Mouse (Mus musculus): Measurements from ENCODE around the gene Galk1. TPM values are rescaled to one million over a fixed set of nuclear protein-coding genes. Genes with fewer than 3 reads are reported as not detected.
"Not testable (repeated sequence)": the region's sequence is repeated elsewhere in the genome, so short reads cannot be mapped to it uniquely, and the experiment has no call there.

Gene Galk1
- total and polyA plus RNA-seq, 3 experiments = 253 to 326 TPM; not detected in 1

DNA sequence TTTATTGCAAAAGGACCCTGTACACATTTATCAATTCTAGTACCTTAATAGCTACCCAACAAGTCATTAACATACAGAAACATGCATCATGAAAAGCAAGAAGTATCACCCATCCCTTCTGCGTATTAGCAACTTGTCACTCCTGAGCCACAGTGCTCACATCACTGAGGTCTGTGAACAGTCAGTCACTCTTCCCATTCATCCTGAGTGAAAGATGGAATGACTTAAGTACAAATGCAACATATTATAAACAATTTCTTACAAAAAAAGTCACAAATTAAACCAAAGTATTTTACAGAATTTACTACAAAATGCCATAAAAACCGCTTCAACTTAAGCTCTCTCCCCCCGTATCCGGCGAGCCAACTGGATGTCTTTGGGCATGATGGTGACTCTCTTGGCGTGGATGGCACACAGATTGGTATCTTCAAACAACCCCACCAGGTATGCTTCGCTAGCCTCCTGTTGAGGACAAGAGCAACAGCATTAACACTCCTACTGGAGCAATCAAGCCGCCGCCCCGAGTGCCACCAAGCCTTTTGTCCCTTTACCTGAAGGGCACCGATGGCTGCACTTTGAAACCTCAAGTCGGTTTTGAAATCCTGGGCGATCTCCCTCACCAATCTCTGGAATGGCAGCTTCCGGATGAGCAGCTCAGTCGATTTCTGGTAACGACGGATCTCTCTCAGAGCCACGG, 10.7 kb upstream of the Galk1 start:
- H3K9me3 ChIP-seq (replicated peaks; ENCODE audit: insufficient read depth, low read length); H3K27me3 ChIP-seq (ENCODE audit: control insufficient read depth in 1 of 2, insufficient read depth in 2 of 2, low read length in 2 of 2); H3K4me1 ChIP-seq (ENCODE audit: control insufficient read depth in 1 of 2, insufficient read depth in 2 of 2, low read length in 2 of 2): not testable (repeated sequence)
- TF ChIP-seq CHD1 (IDR thresholded peaks at IDR 0.05; ENCODE audit: low read depth, low read length) = peak; percentile 96; the same call in 1 of the 2 replicates
- peak overlapping the region; percentile 99 for H3K9ac ChIP-seq (ENCODE audit: control insufficient read depth, low read depth, low read length, poor library complexity, severe bottlenecking)
- peaks cover 4 to 16% of the 10 kb centered on the region in 2 experiments for H3K36me3 ChIP-seq (ENCODE audit: control insufficient read depth in 1 of 2, insufficient read depth in 2 of 2, low read length in 2 of 2)
- H3K79me2 ChIP-seq (ENCODE audit: control insufficient read depth, insufficient read depth, low read length, poor library complexity) = peaks cover 14% of the 10 kb centered on the region
- peak; percentile 59 for DNase-seq (ENCODE audit: low read depth, low spot score)
- H3K27ac ChIP-seq (ENCODE audit: control insufficient read depth, low read depth, low read length) = peak overlapping the region; percentile 98
- H3K4me3 ChIP-seq (ENCODE audit: control insufficient read depth in 1 of 2, insufficient read depth in 1 of 2, low read depth in 2 of 2, low read length in 2 of 2) = peak overlapping the region; percentile 49 to 97

DNA sequence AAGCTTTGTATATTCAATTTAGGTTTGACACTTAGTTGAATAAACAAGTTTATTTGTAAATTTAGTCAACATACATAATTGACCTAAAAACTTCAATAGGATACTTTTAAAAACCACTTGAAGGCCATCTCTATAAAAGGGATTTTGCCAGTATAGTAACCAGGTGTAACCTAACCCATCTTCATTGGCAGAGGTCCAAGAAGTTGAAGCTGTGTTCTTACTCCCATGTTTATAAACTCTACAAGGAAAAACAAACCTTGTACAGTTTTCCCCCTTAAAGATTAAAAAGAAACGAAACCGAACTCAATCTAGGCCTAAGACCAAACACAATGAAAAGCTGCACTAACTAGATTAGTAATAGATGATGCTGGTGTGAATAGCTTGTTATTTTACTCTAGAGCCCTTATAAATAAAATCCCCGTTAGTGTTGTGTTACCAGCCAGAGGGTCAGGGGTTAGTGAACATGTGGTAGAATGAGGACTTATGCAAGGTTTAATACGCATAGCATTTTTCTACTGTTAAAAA, 9.8 kb upstream of the Galk1 start:
- Histone ChIP-seq H3K9ac (ENCODE audit: control insufficient read depth, low read depth, low read length, poor library complexity, severe bottlenecking) (peak overlapping the region; percentile 49), H3K36me3 (ENCODE audit: control insufficient read depth in 1 of 2, insufficient read depth in 2 of 2, low read length in 2 of 2) (peaks cover 4 to 16% of the 10 kb centered on the region in 2 experiments), H3K27ac (ENCODE audit: control insufficient read depth, low read depth, low read length) (no peak overlapping the region), H3K9me3 (replicated peaks; ENCODE audit: insufficient read depth, low read length) (no peaks in the 10 kb centered on the region), H3K27me3 (ENCODE audit: control insufficient read depth in 1 of 2, insufficient read depth in 2 of 2, low read length in 2 of 2) (no peaks in the 10 kb centered on the region), H3K4me1 (ENCODE audit: control insufficient read depth in 1 of 2, insufficient read depth in 2 of 2, low read length in 2 of 2) (peaks cover 2 to 3% of the 10 kb centered on the region in 2 experiments; a peak in 3 of 4 replicates), H3K4me3 (ENCODE audit: control insufficient read depth in 1 of 2, insufficient read depth in 1 of 2, low read depth in 2 of 2, low read length in 2 of 2) (peak overlapping the region in 1 of 2 experiments; percentile 20; a peak in 2 of 4 replicates), H3K79me2 (ENCODE audit: control insufficient read depth, insufficient read depth, low read length, poor library complexity) (peaks cover 14% of the 10 kb centered on the region)
- no peak for TF ChIP-seq EP300 (IDR thresholded peaks at IDR 0.05; ENCODE audit: low read depth in 1 of 2, low read length in 2 of 2)
- DNase-seq (ENCODE audit: low read depth, low spot score) = peak; percentile 58

DNA sequence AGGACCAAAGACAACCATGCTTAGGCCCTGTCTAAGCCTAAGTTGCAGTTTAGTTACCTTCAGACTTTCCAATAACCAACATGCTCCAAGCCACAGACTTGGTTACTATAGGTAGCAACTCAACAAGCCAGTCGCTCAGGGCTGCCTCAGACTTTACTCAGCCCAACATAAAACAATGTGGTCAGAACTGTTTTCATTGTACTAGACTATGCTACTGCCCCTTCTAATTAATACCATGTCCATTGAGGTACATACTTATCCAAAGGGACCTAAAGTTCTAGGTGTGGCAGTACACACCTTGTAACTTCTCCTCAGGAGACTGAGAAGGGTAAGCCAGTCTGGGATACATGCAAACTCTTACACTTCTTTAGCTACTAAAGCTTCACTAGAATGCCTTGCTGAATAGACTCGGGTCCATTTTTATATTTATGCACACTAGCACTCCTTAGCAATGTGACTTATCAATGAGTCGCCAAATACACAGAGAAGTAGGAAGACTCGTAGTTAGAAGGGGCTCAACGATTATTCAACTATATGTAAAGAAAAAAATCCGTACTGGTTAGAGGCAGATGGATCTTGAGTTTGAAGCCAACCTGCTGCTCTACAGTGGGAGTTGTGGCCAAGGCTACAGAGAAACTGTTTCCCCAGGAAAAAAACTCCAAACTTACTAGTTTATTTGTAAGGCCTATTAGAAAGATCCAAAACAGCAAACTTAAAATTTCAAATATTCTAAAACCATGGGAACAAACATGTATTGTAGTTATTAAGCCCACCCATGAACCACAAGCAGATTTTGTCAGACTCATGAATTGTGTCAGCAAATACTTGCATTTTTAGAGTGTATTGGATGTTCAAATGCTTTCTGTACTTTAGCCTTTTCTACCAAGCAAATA, 9.1 kb upstream of the Galk1 start:
- Histone ChIP-seq H3K4me1 (ENCODE audit: control insufficient read depth in 1 of 2, insufficient read depth in 2 of 2, low read length in 2 of 2) (peaks cover 2 to 3% of the 10 kb centered on the region in 2 experiments; a peak in 3 of 4 replicates), H3K36me3 (ENCODE audit: control insufficient read depth in 1 of 2, insufficient read depth in 2 of 2, low read length in 2 of 2) (peaks cover 4 to 16% of the 10 kb centered on the region in 2 experiments), H3K27me3 (ENCODE audit: control insufficient read depth in 1 of 2, insufficient read depth in 2 of 2, low read length in 2 of 2) (no peaks in the 10 kb centered on the region), H3K79me2 (ENCODE audit: control insufficient read depth, insufficient read depth, low read length, poor library complexity) (peaks cover 14% of the 10 kb centered on the region), H3K9me3 (replicated peaks; ENCODE audit: insufficient read depth, low read length) (no peaks in the 10 kb centered on the region), H3K9ac (ENCODE audit: control insufficient read depth, low read depth, low read length, poor library complexity, severe bottlenecking) (peak overlapping the region; percentile 32), H3K4me3 (ENCODE audit: control insufficient read depth in 1 of 2, insufficient read depth in 1 of 2, low read depth in 2 of 2, low read length in 2 of 2) (no peak overlapping the region), H3K27ac (ENCODE audit: control insufficient read depth, low read depth, low read length) (0 out of 2 replicates have a peak overlapping the region, but pooled peaks have one; percentile 12)
- peak; percentile 61 for DNase-seq (ENCODE audit: low read depth, low spot score)
- TF ChIP-seq TCF12 (IDR thresholded peaks at IDR 0.05; ENCODE audit: low read depth, low read length) = no peak
- TF ChIP-seq POLR2A (IDR thresholded peaks at IDR 0.05; ENCODE audit: control insufficient read depth in 1 of 2, insufficient read depth in 1 of 2, low read depth in 1 of 2, low read length in 2 of 2, poor library complexity in 1 of 2) = peak in 1 of 2 experiments; percentile 72; a peak in 2 of 4 replicates
- TF ChIP-seq MEF2A (IDR thresholded peaks at IDR 0.05; ENCODE audit: extremely low read depth, insufficient replicate concordance, low read depth, low read length, poor library complexity, severe bottlenecking) = no peak
- no peak; the same call in 1 of the 2 replicates for TF ChIP-seq MYB (IDR thresholded peaks at IDR 0.05; ENCODE audit: low read depth, low read length)
- no peak for TF ChIP-seq USF1 (IDR thresholded peaks at IDR 0.05; ENCODE audit: low read depth, low read length)
- no peak for TF ChIP-seq ZNF384 (IDR thresholded peaks at IDR 0.05; ENCODE audit: low read depth, low read length)
- TF ChIP-seq KAT2A (conservative IDR thresholded peaks at IDR 0.05; ENCODE audit: low read depth, low read length) = no peak
- peak; percentile 90 for TF ChIP-seq POLR2AphosphoS5 (IDR thresholded peaks at IDR 0.05; ENCODE audit: borderline replicate concordance, low read depth, low read length)
- no peak for TF ChIP-seq MXI1 (IDR thresholded peaks at IDR 0.05; ENCODE audit: low read depth, low read length)
- no peak for TF ChIP-seq EP300 (IDR thresholded peaks at IDR 0.05; ENCODE audit: low read depth in 1 of 2, low read length in 2 of 2)
- peak; percentile 94; the same call in 1 of the 2 replicates for TF ChIP-seq POLR2AphosphoS2 (IDR thresholded peaks at IDR 0.05; ENCODE audit: low read length)
- TF ChIP-seq SMC3 (IDR thresholded peaks at IDR 0.05; ENCODE audit: low read depth, low read length) = no peak
- TF ChIP-seq NELFE (IDR thresholded peaks at IDR 0.05; ENCODE audit: low read depth, low read length) = no peak
- no peak for TF ChIP-seq RCOR1 (IDR thresholded peaks at IDR 0.05; ENCODE audit: low read depth, low read length)
- peak; percentile 22 for TF ChIP-seq ZMIZ1 (IDR thresholded peaks at IDR 0.05; ENCODE audit: low read depth, low read length)
- no peak for TF ChIP-seq GABPA (IDR thresholded peaks at IDR 0.05; ENCODE audit: low read depth, low read length)
- no peak for TF ChIP-seq HCFC1 (IDR thresholded peaks at IDR 0.05; ENCODE audit: low read depth, low read length)
- no peak for TF ChIP-seq SIN3A (IDR thresholded peaks at IDR 0.05; ENCODE audit: low read length)
- 0 out of 2 replicates have a peak, but pooled peaks have one; percentile 12 for TF ChIP-seq CHD2 (IDR thresholded peaks at IDR 0.05; ENCODE audit: low read length)
- TF ChIP-seq E2F4 (IDR thresholded peaks at IDR 0.05; ENCODE audit: borderline replicate concordance, low read depth, low read length) = no peak
